Mouse (Mus musculus) heart, adult 8-10 months (tissue): Measurements from ENCODE around the gene Hsp90b1. TPM values are rescaled to one million over a fixed set of nuclear protein-coding genes. Genes with fewer than 3 reads are reported as not detected.
"Not testable (repeated sequence)": the region's sequence is repeated elsewhere in the genome, so short reads cannot be mapped to it uniquely, and the experiment has no call there.

Experiments
- DNase-seq: peaks from one replicate; pipeline ENCODE4 v3.0.0; 2022; ENCODE audit warnings: low spot score
- total RNA-seq, 4 experiments: library from RNA; stranded (reverse); gene quantifications; 2 replicates each; pipeline ENCODE4 v1.2.4; 2022

The Hsp90b1 gene
- total RNA-seq = 100 to 1,000 TPM; 347 to 447 (median 351) TPM

- DNase-seq = peak; percentile 100
These were observed at the start of gene Hsp90b1, which contains the start of gene Ttc41 for GRCm38 (mm10) chr10:86705318-86705921. TSS of gene Hsp90b1 (minus strand) at chr10:86705509. TSS of gene Ttc41 (plus strand) at chr10:86705811.

- no peak for DNase-seq
These were observed 39.0 kb upstream of the Hsp90b1 start for GRCm38 (mm10) chr10:86744306-86744705.

GRCm38 (mm10) chr10:86742918-86743317, 37.6 kb upstream of the Hsp90b1 start:
- DNase-seq = no peak

GRCm38 (mm10) chr10:86735036-86735435, 29.7 kb upstream of the Hsp90b1 start:
- no peak for DNase-seq

DNA sequence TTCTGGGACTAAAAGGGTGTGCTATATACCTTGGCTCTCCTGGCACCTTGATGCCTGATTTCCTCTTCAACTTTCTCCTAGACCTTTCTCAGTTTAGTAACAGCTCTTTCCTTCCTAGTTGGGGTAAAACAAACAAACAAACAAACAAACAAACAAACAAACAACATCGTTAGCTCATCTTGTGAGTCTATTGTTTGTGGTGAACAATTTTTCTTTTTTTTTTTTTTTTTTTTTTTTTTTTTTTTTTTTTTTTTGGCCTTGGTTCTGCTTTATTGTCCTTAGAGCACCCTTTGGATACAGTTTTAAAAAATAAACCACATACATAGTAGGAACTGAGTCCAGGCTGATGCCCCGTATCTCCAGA, 26.2 kb upstream of the Hsp90b1 start:
- DNase-seq = no peak

GRCm38 (mm10) chr10:86730823-86731499, 25.7 kb upstream of the Hsp90b1 start:
- peak; percentile 83 for DNase-seq

DNA sequence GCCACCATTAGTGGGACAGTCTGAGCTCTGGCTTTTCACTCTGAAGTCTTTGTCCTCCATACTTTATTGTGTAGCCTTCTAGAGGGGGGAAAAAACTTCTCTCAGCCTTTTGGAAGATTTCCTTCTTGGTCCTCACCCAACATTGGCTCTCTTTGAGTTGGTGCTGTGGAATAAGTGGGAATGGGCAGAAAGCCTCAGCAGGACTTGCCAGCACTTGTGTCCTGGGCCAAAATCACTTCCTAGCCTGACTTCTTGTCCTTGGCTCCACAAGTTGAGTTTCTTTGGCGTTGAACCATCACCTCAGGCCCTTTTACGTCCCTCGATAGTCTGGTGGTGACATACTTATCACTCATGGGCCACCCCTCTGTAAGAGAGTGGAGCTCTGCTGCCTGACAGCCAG, 22.9 kb upstream of the Hsp90b1 start:
- DNase-seq = no peak

GRCm38 (mm10) chr10:86727548-86727980, 22.3 kb upstream of the Hsp90b1 start:
- peak; percentile 35 for DNase-seq

DNA sequence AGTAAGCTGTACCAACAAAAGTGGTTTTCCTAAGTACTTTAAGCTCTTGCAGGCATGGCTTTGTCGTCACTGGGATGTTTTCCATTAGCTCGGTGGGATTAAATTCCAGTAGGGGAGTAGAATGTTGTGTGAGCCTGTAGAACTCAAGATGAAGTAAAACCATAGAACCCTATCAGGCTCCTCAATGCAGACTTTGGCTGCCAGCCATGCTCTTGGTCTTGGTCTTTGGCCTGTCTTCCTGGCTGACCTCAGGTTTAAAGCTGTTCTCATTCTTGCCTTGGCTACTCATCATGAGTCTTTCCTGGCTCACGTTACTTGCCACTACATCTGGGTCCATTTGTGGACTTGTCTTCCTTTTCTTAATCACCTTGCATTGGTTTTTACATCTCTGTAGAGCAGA, 6.8 kb upstream of the Hsp90b1 start:
- DNase-seq = no peak

- no peak for DNase-seq
These were observed 1.8 kb upstream of the Hsp90b1 start for GRCm38 (mm10) chr10:86707134-86707533.

- peak; percentile 96 for DNase-seq
These were observed 828 bp upstream of the Hsp90b1 start for GRCm38 (mm10) chr10:86705922-86706752.

GRCm38 (mm10) chr10:86704589-86705191, 619 bp downstream of the Hsp90b1 start:
- DNase-seq = peak; percentile 36

GRCm38 (mm10) chr10:86704141-86704540, 1.2 kb downstream of the Hsp90b1 start:
- no peak for DNase-seq

DNA sequence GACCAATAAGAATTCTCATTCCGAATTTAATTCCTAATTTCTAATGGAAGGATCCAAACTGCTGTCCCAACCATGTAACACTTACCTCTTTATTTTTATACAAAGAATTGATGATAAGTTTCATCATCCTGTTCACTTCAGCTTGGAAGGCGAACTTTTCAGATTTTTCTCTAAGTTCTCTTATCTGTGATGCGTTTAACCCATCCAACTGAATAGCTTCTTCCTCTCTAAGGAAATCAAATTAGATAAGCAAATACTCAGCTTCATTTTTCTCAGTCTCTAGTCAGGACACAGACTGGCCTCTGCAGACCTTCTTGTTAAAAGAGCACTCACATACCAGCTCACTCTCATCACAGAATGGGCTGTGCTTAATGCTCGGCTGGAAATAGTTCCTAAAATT, 1.9 kb downstream of the Hsp90b1 start:
- no peak for DNase-seq

GRCm38 (mm10) chr10:86702312-86702920, 2.9 kb downstream of the Hsp90b1 start:
- no peak for DNase-seq

- DNase-seq = no peak
These were observed 4.3 kb downstream of the Hsp90b1 start for GRCm38 (mm10) chr10:86700973-86701372.

DNA sequence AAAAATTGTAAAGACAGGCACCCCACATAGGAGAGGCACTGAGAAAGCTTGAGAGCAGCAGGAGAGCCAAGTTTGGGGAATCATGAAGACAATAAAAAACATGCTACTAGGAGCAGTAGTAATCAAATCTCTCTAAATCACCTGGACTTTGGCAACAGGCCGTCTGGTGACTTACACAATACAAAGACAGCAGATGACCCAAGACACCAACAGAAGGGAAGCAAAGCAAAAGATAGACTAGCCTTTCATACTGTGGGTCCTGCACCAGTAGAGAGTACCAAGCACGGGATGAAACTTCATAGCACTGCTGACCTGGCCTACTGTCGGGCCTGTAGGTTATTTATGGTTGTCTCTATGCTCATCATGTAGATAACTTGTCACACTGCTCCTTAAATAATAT, 5.1 kb downstream of the Hsp90b1 start:
- no peak for DNase-seq

DNA sequence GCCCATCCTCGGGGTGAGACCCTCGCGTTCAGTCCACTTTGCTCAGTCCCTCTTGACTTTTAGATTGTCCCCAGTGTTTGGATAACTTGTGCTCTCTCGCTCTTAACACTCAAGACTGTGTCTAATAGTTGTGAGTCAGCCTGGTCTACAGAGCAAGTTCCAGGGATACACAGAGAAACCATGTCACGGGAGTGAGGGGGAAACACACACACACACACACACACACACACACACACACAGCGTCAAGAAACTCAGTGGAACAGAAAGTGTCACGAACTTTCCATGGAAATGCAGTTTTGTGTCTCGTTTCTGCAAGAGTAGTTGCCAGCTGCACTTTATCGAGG, 19.3 kb downstream of the Hsp90b1 start:
- not testable (repeated sequence) for DNase-seq

- DNase-seq = peak; percentile 81
These were observed 19.9 kb downstream of the Hsp90b1 start for GRCm38 (mm10) chr10:86685179-86686016.

DNA sequence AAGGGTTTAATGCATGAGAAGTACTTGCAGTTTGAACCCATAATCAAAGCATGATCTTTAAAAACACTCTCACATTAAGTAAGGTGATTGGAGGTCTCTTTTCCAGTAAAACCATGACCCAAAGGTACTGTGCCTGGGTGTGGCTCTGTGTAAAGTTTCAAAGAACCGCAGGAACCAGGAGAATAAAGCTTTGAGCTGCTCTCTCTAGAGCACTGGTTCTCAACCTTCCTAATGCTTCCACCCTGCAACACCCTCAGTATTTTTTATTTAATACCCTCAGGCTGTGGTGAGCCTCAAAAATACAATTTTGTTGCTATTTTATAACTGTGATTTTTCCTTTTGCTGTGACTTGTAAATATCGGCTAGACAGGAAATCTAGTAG, 20.5 kb downstream of the Hsp90b1 start:
- DNase-seq = not testable (repeated sequence)

DNA sequence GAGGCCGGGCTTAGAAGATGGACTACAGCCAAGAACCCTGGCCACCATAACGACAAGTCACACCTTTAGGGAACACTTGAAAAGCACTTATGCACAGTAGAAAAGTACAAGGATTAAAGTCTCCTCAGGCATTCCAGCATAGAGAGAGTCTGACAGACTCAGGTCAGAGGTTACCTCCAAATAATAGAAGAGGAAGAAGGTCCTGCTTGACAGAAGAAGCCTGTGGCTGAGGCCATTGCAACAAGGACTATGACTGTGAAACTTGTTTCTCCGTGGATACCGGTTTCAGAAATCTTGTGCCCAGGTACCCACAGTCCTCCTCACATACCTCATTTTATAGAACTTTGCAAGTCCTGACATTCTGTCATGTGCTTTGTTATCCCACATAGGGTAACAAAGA, 34.8 kb downstream of the Hsp90b1 start:
- not testable (repeated sequence) for DNase-seq
